Mouse (Mus musculus) CD4-positive helper T cell, adult 2 months (primary cell): Measurements from ENCODE around the gene Sema4a.

ENCODE experiments used
- DNase-seq: peaks from one replicate; pipeline ENCODE4 v3.0.0-alpha.2; 2012; ENCODE audit warnings: low read depth, missing footprints, low spot score

The Sema4a gene

GRCm38 (mm10) chr3:88460983-88461696, at the start of gene Sema4a:
Gene Sema4a (minus strand): TSS chr3:88461182.
- no peak for DNase-seq

DNA sequence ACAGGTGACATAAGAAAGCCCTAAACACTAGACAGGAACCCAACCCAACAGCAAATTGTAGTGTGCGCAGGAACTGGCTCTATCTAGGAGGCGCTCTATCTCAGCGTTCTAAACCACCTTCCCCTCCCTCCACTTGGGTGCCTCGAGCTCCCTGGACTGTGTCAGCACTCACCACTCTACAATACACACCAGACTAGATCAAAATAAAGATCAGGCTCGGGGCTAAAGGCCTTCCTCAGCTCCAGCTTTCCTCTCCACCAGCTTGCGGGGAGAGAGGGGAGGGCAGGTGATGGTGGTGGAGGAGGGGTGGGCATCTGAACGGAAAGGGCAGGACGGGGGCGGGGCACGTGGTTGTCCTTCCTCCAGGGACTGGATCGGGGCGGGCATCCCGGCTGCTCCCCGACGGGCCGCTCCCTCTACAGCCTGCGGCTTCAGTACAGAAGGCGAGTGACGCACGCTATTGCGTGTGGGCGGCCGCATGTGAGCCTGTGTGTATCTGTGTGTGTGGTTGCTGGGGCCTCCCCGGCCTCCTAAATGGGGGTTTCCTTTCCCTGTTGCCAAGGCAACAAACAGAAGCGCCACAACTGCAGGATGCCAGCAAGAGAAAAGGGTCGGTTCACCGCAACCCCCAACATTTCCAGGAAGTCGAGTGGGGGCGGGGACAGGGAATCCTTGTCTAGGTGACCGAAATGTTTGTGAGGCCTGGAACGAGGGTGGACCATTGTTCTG, 48.9 kb upstream of the Sema4a start, which contains the start of gene Lmna:
Lmna (minus strand) TSS at position 265 of the 729 bp plus-strand sequence.
- peak; percentile 100 for DNase-seq

- DNase-seq = no peak
Observed at GRCm38 (mm10) chr3:88509250-88509649, 48.3 kb upstream of the Sema4a start.

GRCm38 (mm10) chr3:88505765-88506164, 44.8 kb upstream of the Sema4a start:
- DNase-seq = no peak

- DNase-seq = no peak
Observed at GRCm38 (mm10) chr3:88505081-88505480, 44.1 kb upstream of the Sema4a start.

GRCm38 (mm10) chr3:88503881-88504746, 43.1 kb upstream of the Sema4a start:
- no peak for DNase-seq

DNA sequence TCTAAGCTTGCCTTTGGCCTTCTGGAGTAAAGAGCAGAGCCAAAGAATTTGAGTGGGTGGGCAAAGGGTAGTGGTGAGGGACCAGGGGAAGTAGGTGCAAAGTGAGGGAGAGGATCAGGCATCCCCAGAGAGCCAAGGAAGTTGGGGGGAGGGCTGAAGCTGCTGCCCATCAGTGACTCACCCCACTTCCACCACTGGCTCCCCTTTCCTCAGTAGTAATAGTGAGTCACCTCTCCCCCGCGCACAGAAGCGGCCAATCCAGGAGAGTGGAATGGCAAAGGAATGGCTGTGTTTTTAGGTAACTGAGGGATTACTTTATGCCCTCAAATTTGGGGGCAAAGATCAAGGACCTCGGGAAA, 42.5 kb upstream of the Sema4a start:
- no peak for DNase-seq

DNA sequence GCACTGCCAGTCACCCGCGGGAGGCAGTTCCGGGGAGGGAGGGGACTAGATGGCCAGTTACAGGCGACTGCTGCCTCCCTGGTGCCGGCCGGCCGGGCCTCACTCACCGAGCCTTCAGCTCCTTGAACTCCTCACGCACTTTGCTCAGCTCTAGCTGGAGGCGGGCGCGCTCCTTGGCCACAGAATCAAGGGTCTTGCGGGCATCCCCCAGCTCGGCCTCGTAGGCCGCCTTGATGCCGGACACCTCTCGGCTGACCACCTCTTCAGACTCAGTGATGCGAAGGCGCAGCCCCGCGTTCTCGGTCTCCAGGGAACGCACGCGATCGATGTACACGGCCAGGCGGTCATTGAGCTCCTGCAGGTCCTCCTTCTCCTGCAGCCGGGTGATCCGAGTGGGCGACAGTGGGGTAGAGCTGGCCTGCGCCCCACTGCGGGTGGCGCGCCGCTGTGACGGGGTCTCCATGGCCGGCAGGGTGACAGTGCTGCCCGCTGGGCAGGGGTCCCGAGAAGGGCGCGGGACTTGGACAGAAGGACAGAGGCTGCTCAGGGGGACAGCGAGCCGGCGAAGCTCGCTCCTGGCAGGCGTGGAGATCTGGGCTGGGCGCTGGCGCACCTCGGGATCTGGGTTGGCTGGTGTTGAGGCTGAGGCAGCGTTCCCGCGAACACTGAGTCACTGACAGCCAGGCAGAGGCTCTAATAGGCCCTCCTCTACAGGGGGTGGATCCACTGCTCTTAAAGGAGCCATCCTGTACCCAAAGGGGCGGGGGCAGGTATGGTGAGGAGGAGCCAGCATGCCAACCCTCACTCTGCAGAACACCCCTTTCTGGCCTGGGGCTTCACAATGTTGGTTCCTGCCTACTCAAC, 41.9 kb upstream of the Sema4a start:
- DNase-seq = peak; percentile 86

DNA sequence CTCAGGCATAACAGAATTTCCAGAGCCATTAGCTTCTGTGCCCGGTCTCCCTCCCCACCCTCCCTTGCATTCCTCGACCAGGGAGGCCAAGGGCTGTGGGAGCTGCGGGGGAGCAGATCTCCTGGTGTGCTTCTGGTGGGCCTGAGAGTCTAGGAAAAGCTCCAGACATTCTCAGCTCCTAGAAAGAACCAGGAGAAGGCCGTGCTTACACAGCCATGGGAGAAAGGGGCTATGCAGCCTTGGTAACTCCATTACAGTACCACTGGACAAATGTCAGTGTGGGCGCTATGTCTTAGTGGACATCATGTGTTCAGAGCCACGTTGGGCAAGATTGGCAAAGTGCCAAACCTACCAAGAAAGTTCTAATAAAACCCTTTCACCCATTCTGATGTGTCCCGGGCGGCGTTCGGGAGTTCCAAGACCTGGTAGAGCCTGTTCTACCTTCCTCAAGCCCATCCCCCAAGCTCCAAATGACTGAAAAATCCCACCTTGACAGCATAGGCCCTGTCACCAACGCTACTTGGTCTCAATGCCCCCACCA, 41.1 kb upstream of the Sema4a start:
- DNase-seq = no peak

- DNase-seq = no peak
Observed at GRCm38 (mm10) chr3:88501366-88502030, 40.5 kb upstream of the Sema4a start.

- no peak for DNase-seq
Observed at GRCm38 (mm10) chr3:88500655-88501365, 39.8 kb upstream of the Sema4a start.

GRCm38 (mm10) chr3:88500087-88500486, 39.1 kb upstream of the Sema4a start:
- DNase-seq = no peak

DNA sequence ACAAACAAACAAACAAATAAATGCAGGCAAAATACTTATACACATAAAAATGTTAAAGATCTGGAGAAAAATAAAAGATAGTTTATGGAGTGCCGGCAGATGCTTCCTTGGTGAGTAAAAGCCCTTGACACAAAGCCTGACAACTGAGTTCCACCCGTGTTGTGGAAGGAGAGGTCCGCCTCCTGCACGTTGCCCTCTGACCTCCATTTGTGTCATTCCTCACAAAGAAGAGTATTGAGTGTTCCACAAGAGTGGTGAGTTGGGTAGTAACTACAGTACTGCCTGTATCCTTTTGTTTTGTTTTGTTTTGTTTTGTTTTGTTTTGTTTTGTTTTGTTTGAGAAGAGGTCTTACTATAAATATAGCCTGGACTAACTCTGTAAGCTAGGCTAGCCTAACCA, 38.6 kb upstream of the Sema4a start:
- no peak for DNase-seq

- no peak for DNase-seq
Observed at GRCm38 (mm10) chr3:88495741-88496415, 34.9 kb upstream of the Sema4a start.

DNA sequence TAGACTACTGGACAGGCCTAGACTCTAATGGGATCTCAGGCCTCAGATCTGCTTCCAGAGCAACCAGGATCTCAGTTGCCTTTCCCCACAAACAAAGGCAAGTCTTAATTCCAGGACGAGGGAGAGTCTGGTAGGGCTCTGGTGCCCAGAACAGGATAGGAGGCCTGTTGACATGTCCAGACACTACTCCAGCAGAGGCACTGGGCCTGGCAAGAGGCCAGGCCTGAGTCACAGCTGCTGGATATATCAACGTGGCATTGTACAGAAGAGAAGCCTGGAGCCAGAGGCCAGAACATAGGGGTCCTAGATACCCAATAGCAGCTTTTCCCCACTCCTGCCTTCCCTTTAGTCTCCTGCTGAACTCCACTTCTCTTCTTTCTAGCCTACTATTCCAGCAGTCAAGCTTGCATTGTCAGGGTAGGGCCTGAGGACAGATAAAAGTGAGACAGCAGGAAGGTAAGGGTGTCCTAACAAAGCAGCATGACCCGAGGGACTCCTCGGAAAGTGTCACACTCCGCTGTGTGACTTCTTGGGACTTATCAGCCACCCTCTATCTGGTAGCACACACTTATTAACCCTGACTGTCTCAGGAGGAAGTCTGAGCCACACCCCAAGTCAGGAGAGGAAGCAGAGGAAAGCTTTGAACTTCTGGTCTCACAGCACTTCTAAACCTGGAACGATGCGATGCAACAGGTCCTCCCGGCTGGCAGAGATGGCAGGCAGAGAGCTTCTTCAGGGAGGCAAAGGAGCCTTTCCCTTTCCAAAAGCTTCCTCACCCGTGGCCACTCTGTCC, 34.0 kb upstream of the Sema4a start:
- peak; percentile 36 for DNase-seq

GRCm38 (mm10) chr3:88493706-88494582, 33.0 kb upstream of the Sema4a start:
- DNase-seq = peak; percentile 22

- no peak for DNase-seq
Observed at GRCm38 (mm10) chr3:88487396-88487795, 26.4 kb upstream of the Sema4a start.
